Mouse (Mus musculus) limb, embryonic 15.5 days (tissue): ENCODE data around the gene Ccnd3. TPM values are rescaled to one million over a fixed set of nuclear protein-coding genes. Genes with fewer than 3 reads are reported as not detected.
A peak's percentile ranks its signal among the peaks of the same experiment; 100 is the strongest.

Source experiments
- ATAC-seq: fragments of 200-750 bp; cut with Nextera tagmentation; 2 replicates; pipeline ENCODE4 v1.8.0; 2017; ENCODE audit warnings: low read depth, moderate TSS enrichment; ENCODE audit not compliant: insufficient number of reproducible peaks, low FRiP score, low TSS enrichment
- H3K27ac ChIP-seq: fragments of 300-500 bp; sonication (generic); 2 replicates; pipeline ENCODE4 v1.5.1; 2015; ENCODE audit warnings: moderate library complexity, mild to moderate bottlenecking, inconsistent platforms
- H3K27me3 ChIP-seq: fragments of 300-500 bp; sonication (generic); 2 replicates; pipeline ENCODE4 v1.6.1; 2015; ENCODE audit warnings: inconsistent platforms
- H3K36me3 ChIP-seq: fragments of 300-500 bp; sonication (generic); 2 replicates; pipeline ENCODE4 v1.6.1; 2015; ENCODE audit warnings: inconsistent platforms
- H3K4me1 ChIP-seq: fragments of 300-500 bp; sonication (generic); 2 replicates; pipeline ENCODE4 v1.6.1; 2015; ENCODE audit warnings: inconsistent platforms
- H3K4me2 ChIP-seq: fragments of 300-500 bp; sonication (generic); 2 replicates; pipeline ENCODE4 v1.6.1; 2015; ENCODE audit warnings: mild to moderate bottlenecking, inconsistent platforms
- H3K4me3 ChIP-seq: fragments of 300-500 bp; sonication (generic); 2 replicates; pipeline ENCODE4 v1.5.1; 2015; ENCODE audit warnings: mild to moderate bottlenecking, inconsistent platforms
- H3K9ac ChIP-seq: fragments of 300-500 bp; sonication (generic); 2 replicates; pipeline ENCODE4 v1.6.1; 2015; ENCODE audit warnings: inconsistent platforms
- H3K9me3 ChIP-seq: fragments of 300-500 bp; sonication (generic); 2 replicates; pipeline ENCODE4 v1.6.1; 2016; ENCODE audit warnings: inconsistent platforms
- WGBS: fragments of 180-500 bp; shearing (Covaris S2); methylation state at CpG from one replicate; pipeline ENCODE4 v1.1.7; 2015; 5-methylcytosine and 5-hydroxymethylcytosine counted together
- polyA plus RNA-seq: library from polyadenylated mRNA; unstranded; fragments of >200 nt; fragmentation: Nextera tagmentation; extraction: Ambion mirVana; gene quantifications from 2 replicates; pipeline ENCODE4 v1.2.1, GENCODE M21; 2015

Gene Ccnd3
- polyA plus RNA-seq, 1 experiment from 2014 or later: 499 TPM

DNA sequence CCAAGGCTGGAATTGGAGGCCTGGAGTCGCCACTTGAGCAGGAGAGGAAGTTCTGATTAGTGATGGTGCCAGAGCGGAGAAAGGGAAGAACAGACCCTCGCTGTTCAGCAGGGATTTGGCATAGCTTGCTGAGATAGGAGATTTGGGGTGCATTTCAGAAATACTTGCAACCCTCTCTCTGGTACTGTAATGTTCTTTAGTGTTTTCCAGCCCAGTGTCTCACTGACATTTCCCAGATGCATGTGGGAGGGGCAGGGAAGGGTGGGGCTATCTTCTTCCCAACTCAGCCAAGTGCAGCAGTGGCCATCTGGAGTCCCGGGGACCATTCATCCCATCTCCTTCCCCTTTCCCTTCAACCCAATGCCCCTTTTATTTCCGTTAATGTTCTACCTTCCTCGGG lies 54.9 kb downstream of the Ccnd3 start:
- H3K27ac ChIP-seq: peak overlapping the region; percentile 38; the same call in 1 of the 2 replicates
- 0 out of 2 replicates have a peak, but pooled peaks cover 2% of the 10 kb centered on the region for H3K4me1 ChIP-seq
- no peak overlapping the region for H3K9ac ChIP-seq
- no peaks in the 10 kb centered on the region for H3K9me3 ChIP-seq
- no peak overlapping the region for H3K4me3 ChIP-seq
- no peaks in the 10 kb centered on the region for H3K27me3 ChIP-seq
- WGBS: 53% methylated on average over 6 of the region's 6 CpGs
- no peak overlapping the region for H3K4me2 ChIP-seq
- no peaks in the 10 kb centered on the region for H3K36me3 ChIP-seq
- no peak for ATAC-seq

DNA sequence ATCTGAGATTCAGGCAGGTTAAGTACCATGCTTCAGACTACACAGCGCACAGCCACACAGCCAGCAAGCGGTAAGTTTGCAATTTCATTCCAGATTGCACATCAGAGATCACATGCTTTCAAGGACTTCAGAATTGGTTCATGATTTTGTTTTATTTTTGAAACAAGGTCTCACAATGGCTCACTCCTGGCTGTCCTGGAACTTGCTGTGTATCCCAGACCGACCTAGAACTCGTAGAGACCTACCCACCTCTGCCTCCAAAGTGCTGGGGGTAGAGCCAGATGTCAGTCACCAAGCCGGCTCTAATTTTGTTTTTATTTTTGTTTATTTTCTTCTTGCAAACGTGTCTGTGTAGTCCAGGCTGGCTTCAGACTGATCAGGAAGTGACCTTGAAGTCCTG lies 58.0 kb downstream of the Ccnd3 start:
- H3K27me3 ChIP-seq: no peaks in the 10 kb centered on the region
- WGBS: 80% methylated on average over 6 of the region's 6 CpGs
- H3K4me3 ChIP-seq: no peak overlapping the region
- H3K4me2 ChIP-seq: no peak overlapping the region
- H3K9me3 ChIP-seq: no peaks in the 10 kb centered on the region
- H3K36me3 ChIP-seq: no peaks in the 10 kb centered on the region
- H3K4me1 ChIP-seq: no peaks in the 10 kb centered on the region
- H3K9ac ChIP-seq: no peak overlapping the region
- H3K27ac ChIP-seq: no peak overlapping the region
- no peak for ATAC-seq

GRCm38 (mm10) chr17:47564612-47565011 lies 59.8 kb downstream of the Ccnd3 start:
- no peak for ATAC-seq
- Histone ChIP-seq H3K27me3 (no peaks in the 10 kb centered on the region), H3K9ac (no peak overlapping the region), H3K9me3 (no peaks in the 10 kb centered on the region), H3K4me3 (no peak overlapping the region), H3K36me3 (no peaks in the 10 kb centered on the region), H3K4me2 (no peak overlapping the region), H3K27ac (no peak overlapping the region), H3K4me1 (no peaks in the 10 kb centered on the region)
- WGBS: 77% methylated on average over 5 of the region's 5 CpGs

DNA sequence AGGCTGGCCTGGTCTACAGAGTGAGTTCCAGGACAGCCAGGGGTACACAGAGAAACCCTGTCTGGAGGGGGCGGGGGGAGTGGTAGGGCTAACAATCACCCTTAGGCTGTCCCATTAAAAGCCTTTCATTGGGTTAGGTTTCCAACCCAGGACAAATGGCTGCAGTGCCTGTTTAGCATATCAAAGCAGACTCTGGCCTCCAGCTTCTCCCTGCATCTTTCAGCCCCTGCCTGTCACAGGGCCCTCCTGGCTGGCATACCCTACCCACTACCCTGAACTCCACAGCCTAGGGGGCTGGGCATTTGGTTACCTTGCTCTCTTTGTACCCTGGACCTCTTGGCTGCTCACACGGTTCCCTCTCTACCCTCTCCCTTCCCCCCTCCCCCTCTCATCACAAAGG lies 61.3 kb downstream of the Ccnd3 start:
- no peak overlapping the region for H3K27ac ChIP-seq
- ATAC-seq: no peak
- no peak overlapping the region for H3K4me3 ChIP-seq
- H3K27me3 ChIP-seq: no peaks in the 10 kb centered on the region
- H3K9ac ChIP-seq: no peak overlapping the region
- H3K4me1 ChIP-seq: no peaks in the 10 kb centered on the region
- WGBS: 37% methylated on average over 2 of the region's 2 CpGs
- H3K4me2 ChIP-seq: no peak overlapping the region
- H3K9me3 ChIP-seq: no peaks in the 10 kb centered on the region
- no peaks in the 10 kb centered on the region for H3K36me3 ChIP-seq

GRCm38 (mm10) chr17:47567271-47567670 lies 62.4 kb downstream of the Ccnd3 start:
- no peak overlapping the region for H3K4me2 ChIP-seq
- no peak overlapping the region for H3K27ac ChIP-seq
- H3K4me1 ChIP-seq: peaks cover 8% of the 10 kb centered on the region
- H3K36me3 ChIP-seq: no peaks in the 10 kb centered on the region
- no peaks in the 10 kb centered on the region for H3K9me3 ChIP-seq
- no peaks in the 10 kb centered on the region for H3K27me3 ChIP-seq
- no peak overlapping the region for H3K4me3 ChIP-seq
- no peak for ATAC-seq
- no peak overlapping the region for H3K9ac ChIP-seq
- 73% methylated on average over 3 of the region's 3 CpGs for WGBS

GRCm38 (mm10) chr17:47568389-47568788 lies 63.5 kb downstream of the Ccnd3 start:
- ATAC-seq: no peak
- Histone ChIP-seq H3K9me3 (no peaks in the 10 kb centered on the region), H3K36me3 (no peaks in the 10 kb centered on the region), H3K27me3 (no peaks in the 10 kb centered on the region), H3K4me3 (no peak overlapping the region), H3K4me1 (peaks cover 10% of the 10 kb centered on the region), H3K4me2 (no peak overlapping the region), H3K27ac (no peak overlapping the region), H3K9ac (no peak overlapping the region)
- 95% methylated on average over 3 of the region's 3 CpGs for WGBS

- ATAC-seq: no peak
- no peak overlapping the region for H3K4me3 ChIP-seq
- WGBS: 88% methylated on average over 10 of the region's 10 CpGs
These were observed 64.2 kb downstream of the Ccnd3 start for GRCm38 (mm10) chr17:47568951-47569527.

GRCm38 (mm10) chr17:47571621-47572020 lies 66.8 kb downstream of the Ccnd3 start:
- H3K9me3 ChIP-seq: no peaks in the 10 kb centered on the region
- no peak overlapping the region for H3K9ac ChIP-seq
- no peak overlapping the region for H3K4me2 ChIP-seq
- ATAC-seq: no peak
- peaks cover 13% of the 10 kb centered on the region for H3K4me1 ChIP-seq
- H3K27me3 ChIP-seq: no peaks in the 10 kb centered on the region
- 58% methylated on average over 7 of the region's 7 CpGs for WGBS
- peak overlapping the region; percentile 75 for H3K27ac ChIP-seq
- no peaks in the 10 kb centered on the region for H3K36me3 ChIP-seq
- H3K4me3 ChIP-seq: no peak overlapping the region

More at GRCm38 (mm10) chr17:47568951-47569527, 64.2 kb downstream of the Ccnd3 start:
- Histone ChIP-seq H3K9me3 (no peaks in the 10 kb centered on the region), H3K4me1 (peaks cover 10% of the 10 kb centered on the region), H3K36me3 (no peaks in the 10 kb centered on the region), H3K27ac (no peak overlapping the region), H3K9ac (no peak overlapping the region), H3K4me2 (no peak overlapping the region), H3K27me3 (no peaks in the 10 kb centered on the region)

DNA sequence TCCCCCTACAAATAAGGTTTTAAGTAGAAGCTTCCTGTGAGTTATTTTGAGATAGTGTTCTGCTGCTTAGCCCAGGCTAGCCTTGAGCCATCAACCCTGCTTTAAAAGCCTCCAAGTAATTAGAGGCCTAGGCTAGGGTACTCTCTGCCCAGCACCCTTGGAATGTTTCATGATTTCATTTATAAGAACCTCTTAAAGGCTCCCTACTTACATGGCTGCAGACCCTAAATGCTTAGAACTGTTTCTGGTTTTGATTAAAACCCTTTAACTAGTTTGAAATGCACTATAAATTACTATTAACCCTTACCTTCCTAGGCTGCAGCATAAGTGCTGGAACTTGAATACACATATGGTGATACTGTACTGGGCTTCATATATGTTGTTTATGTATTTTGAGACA lies 67.6 kb downstream of the Ccnd3 start:
- no peak overlapping the region for H3K4me2 ChIP-seq
- H3K9ac ChIP-seq: no peak overlapping the region
- no peak overlapping the region for H3K4me3 ChIP-seq
- H3K9me3 ChIP-seq: no peaks in the 10 kb centered on the region
- H3K27ac ChIP-seq: peak overlapping the region; percentile 75
- peaks cover 13% of the 10 kb centered on the region for H3K4me1 ChIP-seq
- H3K36me3 ChIP-seq: no peaks in the 10 kb centered on the region
- no peaks in the 10 kb centered on the region for H3K27me3 ChIP-seq
- no peak; the same call in 1 of the 2 replicates for ATAC-seq

GRCm38 (mm10) chr17:47574028-47574427 lies 69.2 kb downstream of the Ccnd3 start:
- ATAC-seq: no peak

DNA sequence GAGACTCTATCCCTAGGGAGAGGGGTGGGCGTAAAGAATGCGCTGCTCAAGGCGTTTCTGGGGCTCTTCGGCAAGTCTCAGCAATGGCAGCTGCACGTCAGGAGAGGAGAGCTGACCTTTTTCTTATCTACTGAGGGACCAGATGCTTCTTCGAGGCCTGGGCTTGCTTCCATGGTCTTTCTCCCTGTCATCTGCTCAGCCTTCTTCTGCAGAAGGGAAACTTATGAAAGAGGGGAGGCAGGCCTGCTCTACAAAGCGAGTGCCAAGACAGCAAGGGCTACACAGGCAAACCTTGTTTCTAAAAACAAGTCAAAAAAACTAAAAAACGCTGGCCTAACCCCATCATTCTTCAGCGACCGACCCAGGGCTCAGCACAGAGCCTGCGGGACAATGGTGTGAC lies 70.0 kb downstream of the Ccnd3 start:
- no peak overlapping the region for H3K4me2 ChIP-seq
- peaks cover 13% of the 10 kb centered on the region for H3K4me1 ChIP-seq
- no peak overlapping the region for H3K4me3 ChIP-seq
- H3K27ac ChIP-seq: no peak overlapping the region
- ATAC-seq: no peak
- WGBS: 60% methylated on average over 11 of the region's 11 CpGs
- no peak overlapping the region for H3K9ac ChIP-seq
- H3K27me3 ChIP-seq: no peaks in the 10 kb centered on the region
- H3K9me3 ChIP-seq: no peaks in the 10 kb centered on the region
- no peaks in the 10 kb centered on the region for H3K36me3 ChIP-seq

More at GRCm38 (mm10) chr17:47574028-47574427, 69.2 kb downstream of the Ccnd3 start:
- WGBS: 52% methylated on average over 8 of the region's 8 CpGs
- H3K36me3 ChIP-seq: no peaks in the 10 kb centered on the region
- H3K9ac ChIP-seq: no peak overlapping the region
- H3K4me3 ChIP-seq: no peak overlapping the region
- H3K9me3 ChIP-seq: no peaks in the 10 kb centered on the region
- H3K27ac ChIP-seq: no peak overlapping the region
- H3K4me2 ChIP-seq: no peak overlapping the region
- no peaks in the 10 kb centered on the region for H3K27me3 ChIP-seq
- H3K4me1 ChIP-seq: peaks cover 13% of the 10 kb centered on the region

DNA sequence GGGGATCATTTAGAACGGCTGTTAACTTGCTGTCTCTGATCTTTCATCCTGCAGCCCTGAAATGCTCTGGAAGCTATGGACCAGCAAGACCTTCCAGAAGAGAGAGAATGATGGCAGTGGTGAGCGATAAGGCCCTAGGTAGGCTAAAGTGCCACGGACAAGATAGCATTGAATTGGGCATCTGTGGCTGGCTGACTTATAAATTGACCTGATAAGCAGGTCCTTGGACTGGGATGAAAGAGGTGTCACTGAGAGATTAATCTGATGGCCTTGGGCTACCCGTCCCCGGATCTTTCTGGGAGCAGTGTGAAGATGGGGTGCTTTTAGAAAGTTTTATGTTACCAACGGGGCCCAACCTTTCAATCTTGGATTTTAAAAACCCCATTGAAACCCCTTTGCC lies 73.8 kb downstream of the Ccnd3 start:
- H3K27ac ChIP-seq: no peak overlapping the region
- WGBS: 77% methylated on average over 6 of the region's 6 CpGs
- H3K36me3 ChIP-seq: no peaks in the 10 kb centered on the region
- 0 out of 2 replicates have a peak, but pooled peaks cover 3% of the 10 kb centered on the region for H3K4me1 ChIP-seq
- ATAC-seq: no peak
- no peaks in the 10 kb centered on the region for H3K27me3 ChIP-seq
- no peak overlapping the region for H3K4me2 ChIP-seq
- H3K9me3 ChIP-seq: no peaks in the 10 kb centered on the region
- no peak overlapping the region for H3K9ac ChIP-seq
- no peak overlapping the region for H3K4me3 ChIP-seq

- Histone ChIP-seq H3K4me1 (no peaks in the 10 kb centered on the region), H3K36me3 (no peaks in the 10 kb centered on the region), H3K9ac (no peak overlapping the region), H3K27ac (no peak overlapping the region), H3K27me3 (no peaks in the 10 kb centered on the region), H3K4me3 (no peak overlapping the region), H3K4me2 (no peak overlapping the region), H3K9me3 (no peaks in the 10 kb centered on the region)
- WGBS: 79% methylated on average over 4 of the region's 4 CpGs
- ATAC-seq: no peak
These were observed 76.1 kb downstream of the Ccnd3 start for GRCm38 (mm10) chr17:47580962-47581361.
